Mouse (Mus musculus) limb, embryonic 14.5 days (tissue): ENCODE data around the gene Sult1d1. TPM values are rescaled to one million over a fixed set of nuclear protein-coding genes. Genes with fewer than 3 reads are reported as not detected.

Experiments used
- ATAC-seq: fragments of 200-750 bp; cut with Nextera tagmentation; 2 replicates; pipeline ENCODE4 v1.8.0; 2017; ENCODE audit warnings: low read depth, moderate number of reproducible peaks, moderate TSS enrichment; ENCODE audit not compliant: low FRiP score
- DNase-seq: peaks from one replicate; pipeline ENCODE4 v3.0.0-alpha.2; 2015; ENCODE audit warnings: low spot score
- H3K27ac ChIP-seq: fragments of 300-500 bp; sonication (generic); replicated peaks from 2 replicates; pipeline ENCODE4 v1.5.1; 2014; ENCODE audit warnings: low read depth, mild to moderate bottlenecking, low read length, moderate library complexity, mixed read lengths
- H3K27me3 ChIP-seq: fragments of 300-500 bp; sonication (generic); 2 replicates; pipeline ENCODE4 v1.6.1; 2014; ENCODE audit warnings: low read length, mixed read lengths; ENCODE audit not compliant: control insufficient read depth, insufficient read depth
- H3K36me3 ChIP-seq: fragments of 300-500 bp; sonication (generic); 2 replicates; pipeline ENCODE4 v1.6.1; 2014; ENCODE audit warnings: mild to moderate bottlenecking, low read length, moderate library complexity, mixed read lengths; ENCODE audit not compliant: control insufficient read depth, insufficient read depth
- H3K4me1 ChIP-seq: fragments of 300-500 bp; sonication (generic); 2 replicates; pipeline ENCODE4 v1.6.1; 2014; ENCODE audit warnings: antibody characterized with exemption, low read length, mixed read lengths; ENCODE audit not compliant: control insufficient read depth, insufficient read depth
- H3K4me2 ChIP-seq: fragments of 300-500 bp; sonication (generic); replicated peaks from 2 replicates; pipeline ENCODE4 v1.6.1; 2014; ENCODE audit warnings: low read depth, mild to moderate bottlenecking, low read length, moderate library complexity; ENCODE audit not compliant: severe bottlenecking
- H3K4me3 ChIP-seq: fragments of 300-500 bp; sonication (generic); replicated peaks from 2 replicates; pipeline ENCODE4 v1.5.1; 2014; ENCODE audit warnings: low read length
- H3K9ac ChIP-seq: fragments of 300-500 bp; sonication (generic); 2 replicates; pipeline ENCODE4 v1.6.1; 2014; ENCODE audit warnings: mild to moderate bottlenecking, low read depth, low read length, moderate library complexity; ENCODE audit not compliant: severe bottlenecking
- H3K9me3 ChIP-seq: fragments of 300-500 bp; sonication (generic); 2 replicates; pipeline ENCODE4 v1.6.1; 2016; ENCODE audit warnings: low read length; ENCODE audit not compliant: control insufficient read depth
- POLR2A ChIP-seq: fragments of 200-500 bp; IDR thresholded peaks from 2 replicates; pipeline ENCODE4 v1.8.0; 2012; ENCODE audit warnings: inconsistent platforms, mild to moderate bottlenecking, moderate library complexity, borderline replicate concordance; ENCODE audit not compliant: insufficient read depth, insufficient read length; ENCODE audit errors: extremely low read depth
- WGBS: fragments of 180-500 bp; shearing (Covaris S2); extraction: QIAGEN DNeasy Blood & Tissue Kit; methylation state at CpG from one replicate; pipeline ENCODE4 v1.1.7; 2014; 5-methylcytosine and 5-hydroxymethylcytosine counted together
- polyA plus RNA-seq, 2 experiments: library from polyadenylated mRNA; depleted of rRNA in 1 of 2; stranded (reverse) in 1 of 2; unstranded in 1 of 2; fragments of >200 nt; fragmentation: Nextera tagmentation in 1 of 2; extraction: Ambion mirVana in 1 of 2; gene quantifications; 2 replicates each; pipeline versions ENCODE4 v1.2.1 to v1.2.3; 2012 to 2014

Gene Sult1d1
- polyA plus RNA-seq, 2 experiments, result not detected

GRCm38 (mm10) chr5:87567306-87567705 is 1.5 kb downstream of the Sult1d1 start:
- no peak for TF ChIP-seq POLR2A
- no peak overlapping the region for H3K9ac ChIP-seq
- H3K27me3 ChIP-seq, result no peaks in the 10 kb centered on the region
- no peaks in the 10 kb centered on the region for H3K4me1 ChIP-seq
- 82% methylated on average over 1 of the region's 1 CpGs for WGBS
- H3K4me3 ChIP-seq, result no peak overlapping the region
- H3K27ac ChIP-seq, result no peak overlapping the region
- no peaks in the 10 kb centered on the region for H3K36me3 ChIP-seq
- DNase-seq (no peak), ATAC-seq (no peak)
- no peak overlapping the region for H3K4me2 ChIP-seq
- H3K9me3 ChIP-seq, result no peaks in the 10 kb centered on the region

GRCm38 (mm10) chr5:87562966-87563365 is 5.9 kb downstream of the Sult1d1 start:
- ATAC-seq (no peak), DNase-seq (no peak)
- H3K27me3 ChIP-seq, result no peaks in the 10 kb centered on the region
- no peak overlapping the region for H3K4me3 ChIP-seq
- H3K4me2 ChIP-seq, result no peak overlapping the region
- no peaks in the 10 kb centered on the region for H3K9me3 ChIP-seq
- no peak overlapping the region for H3K27ac ChIP-seq
- no peak overlapping the region for H3K9ac ChIP-seq
- H3K36me3 ChIP-seq, result no peaks in the 10 kb centered on the region
- no peak for TF ChIP-seq POLR2A
- H3K4me1 ChIP-seq, result no peaks in the 10 kb centered on the region

DNA sequence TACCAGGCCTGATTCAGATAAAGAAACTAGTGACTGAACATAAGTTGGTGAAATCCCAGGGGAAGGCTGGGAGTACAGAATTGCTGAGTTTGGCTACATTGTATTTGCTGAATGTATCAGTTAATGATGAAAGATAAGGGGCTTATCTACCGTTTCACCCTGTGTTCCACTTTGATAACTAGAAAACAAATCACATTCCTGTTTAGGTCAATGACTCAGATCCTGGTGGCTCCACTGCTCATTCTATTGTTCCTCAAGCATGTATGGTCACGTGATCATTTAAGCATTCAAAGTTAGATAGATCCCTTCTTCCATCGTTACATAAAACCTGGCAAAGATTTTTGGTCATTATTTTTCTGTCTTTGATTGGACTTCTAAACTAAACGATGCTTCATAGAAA is 6.3 kb downstream of the Sult1d1 start:
- DNase-seq (no peak), ATAC-seq (no peak)
- WGBS, result 79% methylated on average over 4 of the region's 4 CpGs
- H3K9me3 ChIP-seq, result no peaks in the 10 kb centered on the region
- no peak for TF ChIP-seq POLR2A
- H3K4me2 ChIP-seq, result no peak overlapping the region
- no peaks in the 10 kb centered on the region for H3K36me3 ChIP-seq
- no peaks in the 10 kb centered on the region for H3K27me3 ChIP-seq
- no peak overlapping the region for H3K9ac ChIP-seq
- H3K4me3 ChIP-seq, result no peak overlapping the region
- H3K27ac ChIP-seq, result no peak overlapping the region
- H3K4me1 ChIP-seq, result no peaks in the 10 kb centered on the region

DNA sequence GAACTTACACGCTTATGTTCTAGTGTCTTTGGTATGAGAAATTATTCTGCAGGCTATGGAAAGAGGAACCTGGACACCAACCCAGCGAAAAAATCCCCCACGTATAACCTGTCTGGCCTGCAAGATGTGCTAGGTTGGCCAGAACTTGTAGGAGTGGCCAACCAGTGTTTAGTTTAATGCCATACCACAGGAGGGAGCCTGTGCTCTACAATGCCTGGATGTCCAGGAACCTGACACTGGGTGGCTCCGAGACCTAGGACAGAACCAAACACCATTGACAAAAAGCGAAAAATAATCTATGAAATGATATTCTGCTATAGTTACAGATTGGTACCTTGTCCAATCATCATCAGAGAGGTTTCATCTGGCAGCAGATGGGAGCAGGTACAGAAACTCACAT is 8.7 kb downstream of the Sult1d1 start:
- ATAC-seq (no peak), DNase-seq (no peak)
- WGBS, result 70% methylated on average over 5 of the region's 5 CpGs
- no peaks in the 10 kb centered on the region for H3K36me3 ChIP-seq
- H3K9me3 ChIP-seq, result no peaks in the 10 kb centered on the region
- no peak overlapping the region for H3K9ac ChIP-seq
- H3K4me3 ChIP-seq, result no peak overlapping the region
- no peak overlapping the region for H3K4me2 ChIP-seq
- no peaks in the 10 kb centered on the region for H3K27me3 ChIP-seq
- H3K4me1 ChIP-seq, result no peaks in the 10 kb centered on the region
- TF ChIP-seq POLR2A, result no peak
- H3K27ac ChIP-seq, result no peak overlapping the region

- 31% methylated on average over 1 of the region's 1 CpGs for WGBS
- ATAC-seq (no peak), DNase-seq (no peak)
- Histone ChIP-seq H3K9ac (no peak overlapping the region), H3K27ac (no peak overlapping the region), H3K27me3 (no peaks in the 10 kb centered on the region), H3K36me3 (no peaks in the 10 kb centered on the region), H3K4me3 (no peak overlapping the region), H3K9me3 (no peaks in the 10 kb centered on the region), H3K4me1 (no peaks in the 10 kb centered on the region), H3K4me2 (no peak overlapping the region)
- TF ChIP-seq POLR2A, result no peak
These were observed 17.9 kb downstream of the Sult1d1 start for GRCm38 (mm10) chr5:87550935-87551334.

- TF ChIP-seq POLR2A, result no peak
These were observed 30.7 kb downstream of the Sult1d1 start, which contains the start of gene Sult1b1 for GRCm38 (mm10) chr5:87538111-87538510. Sult1b1 (minus strand) TSS chr5:87538195.

More at GRCm38 (mm10) chr5:87538111-87538510, 30.7 kb downstream of the Sult1d1 start, which contains the start of gene Sult1b1:
- Histone ChIP-seq H3K4me2 (no peak within 1 kb of the TSS), H3K36me3 (no peaks in the 10 kb centered on the region), H3K9me3 (no peaks in the 10 kb centered on the region), H3K9ac (no peak within 1 kb of the TSS), H3K4me1 (no peaks in the 10 kb centered on the region), H3K4me3 (no peak within 1 kb of the TSS), H3K27me3 (no peaks in the 10 kb centered on the region), H3K27ac (no peak within 1 kb of the TSS)
- WGBS, result 82% methylated on average over 2 of the region's 2 CpGs
- ATAC-seq (no peak), DNase-seq (no peak)
